Mouse (Mus musculus) right cerebral cortex, adult 18-20 months (tissue): ENCODE data around the gene Phospho2.

Experiments
- DNase-seq: peaks from one replicate; pipeline ENCODE4 v3.0.0; 2022; ENCODE audit warnings: mixed read lengths

Phospho2 gene

GRCm38 (mm10) chr2:69825898-69826297 lies 36.5 kb downstream of the Phospho2 start:
- DNase-seq = no peak

GRCm38 (mm10) chr2:69826380-69826779 lies 37.0 kb downstream of the Phospho2 start:
- DNase-seq = no peak

- no peak for DNase-seq
Observed at GRCm38 (mm10) chr2:69828031-69828430, 38.6 kb downstream of the Phospho2 start.

GRCm38 (mm10) chr2:69829680-69830079 lies 40.3 kb downstream of the Phospho2 start:
- no peak for DNase-seq

- peak; percentile 26 for DNase-seq
Observed at GRCm38 (mm10) chr2:69830116-69830515, 40.7 kb downstream of the Phospho2 start.

DNA sequence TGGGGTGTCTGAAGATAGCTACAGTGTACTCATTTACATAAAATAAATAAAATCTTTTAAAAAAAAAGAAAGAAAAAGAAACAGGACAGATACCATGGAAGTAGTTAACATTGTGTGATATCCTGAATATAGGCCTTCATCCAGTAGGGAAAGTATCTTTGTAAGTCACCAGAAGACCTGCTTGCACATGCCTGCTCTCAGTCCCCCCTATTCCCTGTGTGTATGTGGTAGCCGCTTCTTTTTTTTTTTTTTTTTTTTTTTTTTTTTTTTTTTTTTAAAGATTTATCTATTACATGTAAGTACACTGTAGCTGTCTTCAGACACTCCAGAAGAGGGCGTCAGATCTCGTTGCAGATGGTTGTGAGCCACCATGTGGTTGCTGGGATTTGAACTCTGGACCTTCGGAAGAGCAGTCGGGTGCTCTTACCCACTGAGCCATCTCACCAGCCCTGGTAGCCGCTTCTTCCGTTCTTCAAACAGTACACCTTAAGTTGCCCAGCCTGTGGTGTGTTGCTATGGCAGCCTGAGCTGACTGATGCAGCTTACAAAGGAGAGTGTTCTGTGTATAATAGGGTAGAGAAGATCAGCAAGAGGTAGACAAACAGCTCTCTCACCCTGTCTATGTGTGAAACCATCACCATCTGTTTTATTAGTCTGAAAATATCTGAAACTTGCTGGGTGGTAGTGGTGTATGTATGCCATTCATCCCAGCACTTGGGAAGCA lies 48.0 kb downstream of the Phospho2 start:
- DNase-seq = no peak

DNA sequence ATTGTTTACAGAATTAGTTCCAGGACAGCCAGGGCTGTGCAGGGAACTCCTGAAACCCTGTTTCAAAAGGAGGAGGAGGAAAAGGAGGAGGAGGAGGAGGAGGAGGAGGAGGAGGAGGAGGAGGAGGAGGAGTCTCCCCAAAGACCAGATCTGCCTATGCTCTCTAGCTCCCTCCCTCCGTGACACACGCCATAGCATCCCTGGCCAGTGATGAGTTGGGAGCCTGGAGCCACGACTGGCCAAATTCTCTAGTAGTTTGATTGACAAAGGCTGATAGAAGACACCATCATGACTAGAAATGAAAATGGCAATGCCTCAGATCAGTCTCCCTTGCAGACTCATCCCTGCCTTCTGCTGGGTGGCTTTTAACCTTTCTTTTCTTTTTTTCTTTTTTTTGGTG lies 48.6 kb downstream of the Phospho2 start:
- no peak for DNase-seq

- no peak for DNase-seq
Observed at GRCm38 (mm10) chr2:69838707-69839106, 49.3 kb downstream of the Phospho2 start.

DNA sequence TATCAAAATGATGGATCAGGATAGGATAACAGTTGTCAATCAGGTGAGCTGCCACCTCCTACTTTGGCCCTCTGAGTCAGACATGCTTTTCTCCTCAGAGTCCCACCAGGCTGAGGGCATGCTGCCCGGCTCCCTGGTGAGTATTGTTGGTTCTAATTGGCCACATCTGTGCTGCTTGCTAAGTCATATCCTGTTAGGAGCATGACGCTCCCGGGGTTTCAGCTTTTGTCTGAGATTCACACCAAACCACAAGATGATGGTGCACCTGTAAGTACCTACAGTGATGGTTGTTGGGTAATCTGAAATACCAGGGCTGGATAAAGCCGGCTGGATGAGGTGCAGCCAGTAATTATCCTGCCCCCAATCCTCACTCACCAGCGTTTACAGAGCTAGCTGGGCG lies 50.8 kb downstream of the Phospho2 start:
- no peak for DNase-seq

GRCm38 (mm10) chr2:69849215-69849614 lies 59.8 kb downstream of the Phospho2 start:
- DNase-seq = no peak
